Mouse (Mus musculus): ENCODE measurements around the gene Atp8a2. TPM values are rescaled to one million over a fixed set of nuclear protein-coding genes. Genes with fewer than 3 reads are reported as not detected.

The Atp8a2 gene
- polyA plus RNA-seq, 1 experiment from 2014 or later = 1.2 TPM

DNA sequence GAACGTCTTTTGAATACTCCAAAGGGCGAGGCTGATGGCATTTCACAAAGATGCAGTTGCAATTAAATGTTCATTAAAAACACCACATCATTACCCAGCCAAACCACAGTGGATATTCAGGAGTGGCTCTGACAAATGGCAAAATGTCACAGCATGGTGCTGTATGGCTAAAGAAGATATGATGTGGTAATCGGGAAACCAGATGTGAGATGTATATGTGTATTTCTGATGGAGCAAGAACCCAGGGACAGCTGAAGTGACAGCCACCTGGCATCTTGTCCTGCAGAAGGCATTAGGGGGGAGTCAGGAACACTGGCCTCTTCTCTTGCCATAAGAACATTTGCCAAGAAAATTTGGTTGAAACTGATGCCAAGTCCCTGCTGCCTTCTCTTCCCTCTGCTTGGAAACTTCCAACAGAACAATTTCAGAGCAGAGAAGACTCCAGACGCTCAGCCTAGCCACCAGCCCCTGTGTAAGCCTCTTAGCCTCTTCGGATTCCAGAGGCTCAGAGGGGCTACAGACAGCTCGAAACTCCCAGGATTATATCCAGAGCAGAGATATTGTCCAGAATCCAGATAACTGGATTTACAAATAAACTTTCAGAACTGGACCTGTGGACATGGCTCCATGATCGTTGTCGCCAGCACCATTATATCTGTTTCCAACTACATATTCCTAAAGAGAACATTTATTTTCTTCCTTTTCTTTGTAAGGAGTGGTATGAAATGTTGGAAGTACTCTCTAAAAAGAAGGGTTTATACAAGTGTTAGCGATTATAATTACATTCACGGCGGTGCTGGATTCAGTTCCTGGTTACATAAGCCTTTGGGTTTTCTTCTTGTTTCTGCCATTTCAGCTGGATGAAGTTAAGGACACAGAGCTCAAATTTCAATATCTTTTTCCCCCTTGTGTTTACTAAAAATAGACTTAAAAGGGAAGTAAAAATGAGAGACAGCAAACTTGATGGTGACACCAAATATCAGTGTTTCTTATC lies 413.3 kb downstream of the Atp8a2 start:
- Histone ChIP-seq H3K27me3 (no peaks in the 10 kb centered on the region), H3K4me2 (no peak overlapping the region), H3K4me1 (no peaks in the 10 kb centered on the region), H3K9me3 (replicated peaks) (no peaks in the 10 kb centered on the region; the same call in 1 of the 2 replicates), H3K27ac (no peak overlapping the region), H3K36me3 (no peaks in the 10 kb centered on the region), H3K4me3 (replicated peaks) (no peak overlapping the region), H3K9ac (no peak overlapping the region)
- 89% methylated on average over 11 of the region's 11 CpGs for WGBS
- no peak for ATAC-seq (replicated peaks; ENCODE audit: low FRiP score)

DNA sequence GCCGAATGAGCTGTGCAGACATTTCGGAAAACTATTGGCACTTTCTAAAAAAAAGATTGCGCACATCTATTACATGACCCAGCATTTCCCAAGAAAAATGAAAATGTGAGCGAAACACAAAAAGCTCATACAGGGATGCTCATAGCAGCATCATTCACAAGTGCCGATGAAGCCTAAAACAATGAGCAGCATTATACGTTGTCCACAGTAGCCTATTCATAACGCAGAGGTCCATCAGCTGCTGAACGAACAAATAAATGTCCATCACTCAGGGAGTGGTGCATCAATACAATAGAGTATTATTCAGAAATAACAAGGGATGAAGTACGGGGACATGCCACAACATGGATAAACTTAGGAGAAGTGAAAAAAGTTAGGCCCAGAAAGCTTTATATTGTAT lies 416.6 kb downstream of the Atp8a2 start:
- no peaks in the 10 kb centered on the region for H3K27me3 ChIP-seq
- no peaks in the 10 kb centered on the region; the same call in 1 of the 2 replicates for H3K9me3 ChIP-seq (replicated peaks)
- no peak overlapping the region for H3K9ac ChIP-seq
- H3K36me3 ChIP-seq = no peaks in the 10 kb centered on the region
- no peak overlapping the region for H3K27ac ChIP-seq
- ATAC-seq (replicated peaks; ENCODE audit: low FRiP score) = no peak
- 90% methylated on average over 9 of the region's 9 CpGs for whole genome bisulfite sequencing
- H3K4me3 ChIP-seq (replicated peaks) = no peak overlapping the region
- no peak overlapping the region for H3K4me2 ChIP-seq
- no peaks in the 10 kb centered on the region for H3K4me1 ChIP-seq

DNA sequence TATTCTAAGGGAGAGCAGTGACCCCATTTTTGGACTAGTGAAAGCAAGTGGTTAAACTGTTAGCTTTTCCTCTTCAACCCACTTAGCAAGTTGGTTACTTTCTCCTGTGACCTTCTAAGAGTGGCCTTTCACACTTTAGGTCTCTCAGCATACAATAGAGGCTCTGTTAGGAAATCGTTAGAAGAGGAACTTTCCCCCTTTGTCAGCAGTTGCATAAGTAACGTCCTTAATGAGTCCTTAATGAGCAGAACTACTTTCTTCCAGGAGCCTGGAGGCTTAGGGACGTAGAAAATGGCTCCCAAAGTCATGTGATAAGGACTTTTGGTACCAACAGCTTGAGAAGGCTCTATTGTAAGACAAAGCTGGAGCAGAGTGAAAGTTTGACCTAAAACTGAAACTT lies 434.8 kb downstream of the Atp8a2 start:
- no peaks in the 10 kb centered on the region for H3K9me3 ChIP-seq (replicated peaks)
- no peak overlapping the region for H3K4me3 ChIP-seq (replicated peaks)
- peaks cover 17% of the 10 kb centered on the region for H3K4me1 ChIP-seq
- H3K36me3 ChIP-seq = no peaks in the 10 kb centered on the region
- ATAC-seq (replicated peaks; ENCODE audit: low FRiP score) = no peak
- H3K27ac ChIP-seq = no peak overlapping the region
- H3K9ac ChIP-seq = no peak overlapping the region
- 49% methylated on average over 3 of the region's 3 CpGs for WGBS
- H3K4me2 ChIP-seq = no peak overlapping the region
- no peaks in the 10 kb centered on the region for H3K27me3 ChIP-seq

GRCm38 (mm10) chr14:59759900-59760493 lies 437.0 kb downstream of the Atp8a2 start:
- H3K9me3 ChIP-seq (replicated peaks) = no peaks in the 10 kb centered on the region
- H3K9ac ChIP-seq = no peak overlapping the region
- no peaks in the 10 kb centered on the region for H3K36me3 ChIP-seq
- H3K27ac ChIP-seq = no peak overlapping the region
- ATAC-seq (replicated peaks; ENCODE audit: low FRiP score) = no peak
- H3K4me1 ChIP-seq = peaks cover 14% of the 10 kb centered on the region
- 61% methylated on average over 12 of the region's 12 CpGs for WGBS
- H3K4me3 ChIP-seq (replicated peaks) = no peak overlapping the region
- H3K27me3 ChIP-seq = no peaks in the 10 kb centered on the region
- no peak overlapping the region for H3K4me2 ChIP-seq

- no peak for ATAC-seq (replicated peaks; ENCODE audit: low FRiP score)
- no peak overlapping the region for H3K4me2 ChIP-seq
- WGBS = 67% methylated on average over 15 of the region's 15 CpGs
These were observed 437.7 kb downstream of the Atp8a2 start for GRCm38 (mm10) chr14:59759196-59759839.

DNA sequence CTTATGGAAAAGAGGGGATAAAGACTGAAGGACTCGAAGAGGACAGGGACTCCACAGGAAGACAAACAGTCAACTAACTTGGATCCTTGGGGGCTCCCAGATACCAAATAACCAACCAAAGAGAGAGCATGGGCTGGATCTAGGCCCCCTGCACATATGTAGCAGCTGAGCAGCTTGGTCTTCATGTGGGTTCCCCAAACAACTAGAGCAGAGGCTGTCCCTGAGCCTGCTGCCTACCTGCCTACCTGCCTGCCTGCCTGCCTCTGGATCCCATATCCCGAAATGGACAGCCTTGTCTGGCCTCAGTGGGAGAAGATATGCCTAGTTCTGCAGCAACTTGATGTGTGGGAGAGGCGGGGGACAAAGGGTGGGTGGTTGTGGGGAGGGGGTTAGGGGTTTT lies 444.6 kb downstream of the Atp8a2 start:
- H3K4me2 ChIP-seq = no peak overlapping the region
- WGBS = 79% methylated on average over 3 of the region's 3 CpGs
- no peak for ATAC-seq (replicated peaks; ENCODE audit: low FRiP score)

More at GRCm38 (mm10) chr14:59759196-59759839, 437.7 kb downstream of the Atp8a2 start:
- Histone ChIP-seq H3K27me3 (no peaks in the 10 kb centered on the region), H3K9ac (no peak overlapping the region), H3K36me3 (no peaks in the 10 kb centered on the region), H3K4me1 (peaks cover 14% of the 10 kb centered on the region), H3K9me3 (replicated peaks) (no peaks in the 10 kb centered on the region), H3K27ac (no peak overlapping the region), H3K4me3 (replicated peaks) (no peak overlapping the region)

DNA sequence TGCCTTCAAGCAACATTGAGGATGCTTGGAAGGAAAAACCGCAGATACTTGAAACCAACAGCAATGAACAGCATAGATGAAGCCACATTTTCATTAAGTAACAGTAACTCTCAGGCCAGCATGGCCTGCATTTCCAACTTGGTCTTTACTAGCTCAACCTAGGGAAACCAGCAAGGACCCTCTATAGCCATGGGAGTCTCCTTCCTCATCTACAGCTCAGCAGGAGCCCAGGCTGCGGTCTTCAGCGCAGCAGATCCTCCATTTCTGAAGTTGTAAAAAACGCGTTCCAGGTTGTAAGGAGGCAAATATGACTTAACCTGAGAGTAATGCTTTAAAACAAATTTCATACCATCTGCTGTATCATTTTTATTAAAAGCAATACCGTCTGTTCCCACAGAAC lies 447.0 kb downstream of the Atp8a2 start:
- WGBS = 87% methylated on average over 6 of the region's 6 CpGs
- ATAC-seq (replicated peaks; ENCODE audit: low FRiP score) = no peak

More for the DNA sequence above, 444.6 kb downstream of the Atp8a2 start:
- Histone ChIP-seq H3K9me3 (replicated peaks) (no peaks in the 10 kb centered on the region), H3K36me3 (no peaks in the 10 kb centered on the region), H3K4me1 (no peaks in the 10 kb centered on the region), H3K27me3 (no peaks in the 10 kb centered on the region), H3K27ac (no peak overlapping the region), H3K9ac (no peak overlapping the region), H3K4me3 (replicated peaks) (no peak overlapping the region)

GRCm38 (mm10) chr14:59745676-59746075 lies 451.3 kb downstream of the Atp8a2 start:
- WGBS = 71% methylated on average over 4 of the region's 4 CpGs
- no peak overlapping the region for H3K27ac ChIP-seq
- ATAC-seq (replicated peaks; ENCODE audit: low FRiP score) = no peak

More for the DNA sequence above, 447.0 kb downstream of the Atp8a2 start:
- H3K9ac ChIP-seq = no peak overlapping the region
- no peaks in the 10 kb centered on the region for H3K36me3 ChIP-seq
- no peak overlapping the region for H3K4me2 ChIP-seq
- H3K4me3 ChIP-seq (replicated peaks) = no peak overlapping the region
- no peaks in the 10 kb centered on the region for H3K27me3 ChIP-seq
- H3K9me3 ChIP-seq (replicated peaks) = no peaks in the 10 kb centered on the region
- no peaks in the 10 kb centered on the region for H3K4me1 ChIP-seq
- no peak overlapping the region for H3K27ac ChIP-seq

DNA sequence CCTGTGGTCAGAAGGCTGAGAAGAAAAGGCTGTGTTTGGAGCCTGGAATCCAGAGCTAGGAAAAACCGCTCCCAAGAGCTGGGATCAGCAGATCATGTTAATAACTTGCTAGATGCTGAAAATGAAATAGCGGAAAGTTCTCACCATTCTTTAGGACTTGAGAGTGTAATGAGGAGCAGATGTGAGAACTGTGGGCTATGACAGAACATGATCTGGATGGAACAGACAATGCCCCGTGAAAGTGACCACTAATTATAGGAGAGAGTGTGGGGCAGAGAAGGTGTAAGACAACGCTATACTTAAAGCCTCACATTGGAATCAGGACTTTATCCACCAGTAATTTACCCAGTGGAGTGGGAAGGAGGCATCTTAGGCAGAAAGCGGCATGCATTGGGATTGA lies 455.2 kb downstream of the Atp8a2 start:
- H3K9me3 ChIP-seq (replicated peaks) = no peaks in the 10 kb centered on the region
- ATAC-seq (replicated peaks; ENCODE audit: low FRiP score) = no peak
- H3K4me3 ChIP-seq (replicated peaks) = no peak overlapping the region
- no peak overlapping the region for H3K27ac ChIP-seq
- H3K4me2 ChIP-seq = no peak overlapping the region
- H3K4me1 ChIP-seq = peaks cover 12% of the 10 kb centered on the region
- WGBS = 89% methylated on average over 5 of the region's 5 CpGs
- no peaks in the 10 kb centered on the region; the same call in none of the 2 replicates for H3K27me3 ChIP-seq
- no peak overlapping the region for H3K9ac ChIP-seq
- no peaks in the 10 kb centered on the region for H3K36me3 ChIP-seq

More at GRCm38 (mm10) chr14:59745676-59746075, 451.3 kb downstream of the Atp8a2 start:
- Histone ChIP-seq H3K9ac (no peak overlapping the region), H3K4me1 (no peaks in the 10 kb centered on the region), H3K9me3 (replicated peaks) (no peaks in the 10 kb centered on the region), H3K36me3 (no peaks in the 10 kb centered on the region), H3K27me3 (no peaks in the 10 kb centered on the region), H3K4me3 (replicated peaks) (no peak overlapping the region), H3K4me2 (no peak overlapping the region)

DNA sequence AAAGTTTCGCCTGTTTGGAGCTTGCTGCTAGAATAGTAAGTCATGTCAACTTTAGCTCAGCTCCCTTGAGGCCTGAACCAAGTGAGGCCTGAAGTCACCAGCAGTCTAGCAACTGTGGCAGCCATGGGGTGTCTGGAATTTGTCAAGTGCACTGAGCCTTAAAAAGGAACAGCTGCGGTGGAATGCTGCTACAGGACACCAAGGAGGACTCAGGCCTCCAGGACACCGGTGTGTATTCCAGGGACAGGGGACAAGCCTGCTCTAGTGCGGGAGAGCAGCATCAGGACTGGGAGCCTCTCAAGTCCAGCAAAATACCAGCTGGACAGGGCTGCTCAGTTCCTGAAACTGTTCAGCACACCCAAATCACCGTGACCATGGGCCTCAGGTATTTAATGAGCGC lies 457.5 kb downstream of the Atp8a2 start:
- no peaks in the 10 kb centered on the region for H3K36me3 ChIP-seq
- 30% methylated on average over 6 of the region's 6 CpGs for WGBS
- H3K4me2 ChIP-seq = no peak overlapping the region
- H3K4me3 ChIP-seq (replicated peaks) = no peak overlapping the region
- peak; percentile 82 for ATAC-seq (replicated peaks; ENCODE audit: low FRiP score)
- H3K9ac ChIP-seq = no peak overlapping the region
- H3K9me3 ChIP-seq (replicated peaks) = no peaks in the 10 kb centered on the region
- peak overlapping the region; percentile 48; the same call in 1 of the 2 replicates for H3K27ac ChIP-seq
- H3K4me1 ChIP-seq = peaks cover 15% of the 10 kb centered on the region
- H3K27me3 ChIP-seq = no peaks in the 10 kb centered on the region; the same call in none of the 2 replicates

DNA sequence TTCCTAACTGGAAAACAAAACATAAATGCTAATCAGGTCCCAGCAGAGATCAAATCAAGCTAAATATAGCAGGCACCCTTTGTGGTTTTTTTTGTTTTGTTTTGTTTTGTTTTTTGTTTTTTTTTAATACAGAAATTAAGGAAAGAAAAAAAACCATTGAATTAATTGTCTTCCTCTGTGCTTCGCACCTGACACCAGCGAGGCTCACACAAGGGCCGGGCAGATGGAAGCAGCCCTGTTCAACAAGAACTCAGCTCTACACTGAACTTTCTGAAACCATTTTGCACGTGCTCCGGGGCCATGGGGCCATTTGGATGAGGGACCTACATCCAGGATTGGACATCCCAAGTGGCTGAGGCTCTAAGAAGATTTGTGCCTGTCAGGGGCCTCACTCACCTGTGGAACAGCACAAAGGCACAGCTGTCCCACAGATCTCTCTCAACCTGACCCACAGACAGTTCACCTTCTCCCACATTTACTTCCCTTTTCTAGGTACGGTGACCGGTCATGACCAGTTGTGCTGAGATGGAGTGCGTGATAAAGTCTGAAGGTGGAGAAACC lies 459.2 kb downstream of the Atp8a2 start:
- no peak overlapping the region for H3K4me3 ChIP-seq (replicated peaks)
- H3K9me3 ChIP-seq (replicated peaks) = no peaks in the 10 kb centered on the region
- H3K27me3 ChIP-seq = no peaks in the 10 kb centered on the region; the same call in none of the 2 replicates
- WGBS = 72% methylated on average over 8 of the region's 8 CpGs
- H3K36me3 ChIP-seq = no peaks in the 10 kb centered on the region
- ATAC-seq (replicated peaks; ENCODE audit: low FRiP score) = no peak
- H3K27ac ChIP-seq = no peak overlapping the region
- no peak overlapping the region for H3K4me2 ChIP-seq
- peaks cover 15% of the 10 kb centered on the region for H3K4me1 ChIP-seq
- H3K9ac ChIP-seq = no peak overlapping the region

All from kidney, embryonic 15.5 days (tissue).